Mouse (Mus musculus) ES-Bruce4 (cell line): ENCODE results near the gene Ahdc1.

Source experiments
- CTCF ChIP-seq: IDR thresholded peaks from one replicate; pipeline ENCODE4 v1.8.1; 2011; ENCODE audit warnings: low read depth, low read length
- POLR2A ChIP-seq: IDR thresholded peaks from one replicate; pipeline ENCODE4 v1.8.1; 2011; ENCODE audit warnings: low read length; ENCODE audit not compliant: insufficient read depth

- TF ChIP-seq CTCF, result no peak
- TF ChIP-seq POLR2A, result no peak
Observed at GRCm38 (mm10) chr4:133113351-133113882, 102.4 kb downstream of the Ahdc1 start.
